Mouse (Mus musculus) embryonic facial prominence, embryonic 11.5 days (tissue): Measurements from ENCODE around the gene Gm6460. TPM values are rescaled to one million over a fixed set of nuclear protein-coding genes. Genes with fewer than 3 reads are reported as not detected.
"Not testable (repeated sequence)": the region's sequence is repeated elsewhere in the genome, so short reads cannot be mapped to it uniquely, and the experiment has no call there.

ENCODE experiments used
- ATAC-seq: fragments of 200-750 bp; cut with Nextera tagmentation; replicated peaks from 2 replicates; pipeline ENCODE4 v1.8.0; 2017; ENCODE audit warnings: low read depth; ENCODE audit not compliant: insufficient number of reproducible peaks, low FRiP score, low TSS enrichment
- DNase-seq: peaks from one replicate; pipeline ENCODE4 v3.0.0-alpha.2; 2015; ENCODE audit warnings: low spot score
- H3K27ac ChIP-seq: fragments of 300-500 bp; sonication (generic); replicated peaks from 2 replicates; pipeline ENCODE4 v1.5.1; 2014; ENCODE audit warnings: mild to moderate bottlenecking, low read depth, low read length, control low read depth
- H3K27me3 ChIP-seq: fragments of 300-500 bp; sonication (generic); 2 replicates; pipeline ENCODE4 v1.6.1; 2014; ENCODE audit warnings: mild to moderate bottlenecking, low read length, moderate library complexity, mixed read lengths; ENCODE audit not compliant: control insufficient read depth, insufficient read depth
- H3K36me3 ChIP-seq: fragments of 300-500 bp; sonication (generic); replicated peaks from 2 replicates; pipeline ENCODE4 v1.6.1; 2014; ENCODE audit warnings: low read depth, mild to moderate bottlenecking, low read length, moderate library complexity, mixed read lengths; ENCODE audit not compliant: control insufficient read depth, insufficient read depth
- H3K4me1 ChIP-seq: fragments of 300-500 bp; sonication (generic); 2 replicates; pipeline ENCODE4 v1.6.1; 2014; ENCODE audit warnings: low read length, mixed read lengths; ENCODE audit not compliant: control insufficient read depth, insufficient read depth
- H3K4me2 ChIP-seq: fragments of 300-500 bp; sonication (generic); 2 replicates; pipeline ENCODE4 v1.6.1; 2014; ENCODE audit warnings: low read depth, mild to moderate bottlenecking, control low read depth, low read length, moderate library complexity
- H3K4me3 ChIP-seq: fragments of 300-500 bp; sonication (generic); 2 replicates; pipeline ENCODE4 v1.5.1; 2014; ENCODE audit warnings: low read depth, low read length, control low read depth
- H3K9ac ChIP-seq: fragments of 300-500 bp; sonication (generic); replicated peaks from 2 replicates; pipeline ENCODE4 v1.6.1; 2014; ENCODE audit warnings: mild to moderate bottlenecking, control low read depth, low read length
- H3K9me3 ChIP-seq: fragments of 300-500 bp; sonication (generic); replicated peaks from 2 replicates; pipeline ENCODE4 v1.6.1; 2016; ENCODE audit warnings: mild to moderate bottlenecking, low read length, inconsistent platforms, mixed read lengths; ENCODE audit not compliant: control insufficient read depth
- WGBS: fragments of 180-500 bp; shearing (Covaris S2); extraction: QIAGEN DNeasy Blood & Tissue Kit; methylation state at CpG from one replicate; pipeline ENCODE4 v1.1.7; 2014; 5-methylcytosine and 5-hydroxymethylcytosine counted together
- polyA plus RNA-seq: library from polyadenylated mRNA; unstranded; fragments of >200 nt; fragmentation: Nextera tagmentation; extraction: Ambion mirVana; gene quantifications from 2 replicates; pipeline ENCODE4 v1.2.1, GENCODE M21; 2014

The Gm6460 gene
- not detected in 2 replicates for polyA plus RNA-seq

DNA sequence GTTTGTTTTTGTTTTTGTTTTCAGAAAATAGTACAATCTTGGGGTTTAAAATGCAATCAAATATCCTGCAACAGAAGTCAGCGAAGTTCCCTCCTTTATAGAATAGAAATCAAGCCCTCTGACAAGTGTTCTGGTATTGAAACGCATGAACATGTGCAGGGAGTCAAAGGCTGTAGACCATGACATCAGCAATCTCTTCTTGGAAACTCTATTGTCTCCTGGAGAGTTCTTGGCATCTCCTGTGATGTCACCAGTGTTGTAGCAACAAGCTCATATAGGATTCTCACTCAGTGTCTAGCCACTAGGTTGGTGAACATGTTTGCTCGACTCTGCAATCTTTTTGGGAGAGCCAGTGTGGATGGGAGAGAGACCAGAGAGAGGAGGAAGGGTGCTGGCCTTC, at the start of gene Gm6460:
Gm6460 (plus strand) TSS at position 301 of the 400 bp plus-strand sequence.
- WGBS: no CpG with 5 or more reads among the region's 3 CpGs
- H3K9me3 ChIP-seq, H3K4me3 ChIP-seq, H3K27me3 ChIP-seq, H3K4me2 ChIP-seq, ATAC-seq, H3K27ac ChIP-seq, DNase-seq, H3K4me1 ChIP-seq, H3K9ac ChIP-seq, H3K36me3 ChIP-seq: not testable (repeated sequence)

Other genes starting within 250 kb of the Gm6460 start
- not detected in 2 replicates for gene Gm8897, start 178.5 kb upstream of the Gm6460 start, polyA plus RNA-seq
- gene Gm8906, start 92.2 kb upstream of the Gm6460 start, polyA plus RNA-seq: not detected in 2 replicates
- gene Gm8922, start 87.0 kb downstream of the Gm6460 start, polyA plus RNA-seq: not detected in 2 replicates
- not detected in 2 replicates for gene Gm8926, start 175.6 kb downstream of the Gm6460 start, polyA plus RNA-seq